Comparison of ENCODE assay signal across 1 mouse cellular context in the genomic region with DNA sequence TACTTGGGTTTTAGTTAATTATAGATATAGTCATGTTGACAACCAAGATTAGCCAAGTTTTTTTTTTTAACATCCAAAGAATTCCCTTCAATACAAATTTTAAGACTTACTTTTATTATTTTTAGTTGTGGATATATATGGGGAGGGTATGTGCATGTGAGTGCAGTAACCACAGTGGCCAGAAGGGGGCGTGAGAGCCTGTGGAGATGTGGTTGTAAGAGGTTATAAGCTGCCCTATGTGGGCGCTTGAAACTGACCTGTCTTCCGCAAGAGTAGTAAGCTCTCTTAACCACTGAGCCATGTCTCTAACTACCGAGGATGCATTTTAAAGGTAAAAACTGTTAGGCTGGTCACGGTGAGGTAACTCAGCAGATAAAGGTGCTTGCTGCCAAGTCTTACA.
TF ChIP-seq lines count a peak whose summit lies in the region.

No protein-coding gene starts in this region.

TF ChIP-seq in MEL, 35 proteins besides CTCF, POLR2A, EP300 and RAD21 (continued from another document):
- TF ChIP-seq MYC (IDR thresholded peaks at IDR 0.05; ENCODE audit: low read depth, low read length) (no peak), TCF12 (IDR thresholded peaks at IDR 0.05; ENCODE audit: low read depth, low read length) (no peak), JUND (IDR thresholded peaks at IDR 0.05; ENCODE audit: low read depth, low read length) (no peak), GATA1 (IDR thresholded peaks at IDR 0.05; ENCODE audit: low read depth, low read length) (no peak), POLR2AphosphoS2 (IDR thresholded peaks at IDR 0.05; ENCODE audit: low read length) (no peak), MAFK (IDR thresholded peaks at IDR 0.05; ENCODE audit: borderline replicate concordance, low read depth, low read length) (no peak), MEF2A (IDR thresholded peaks at IDR 0.05; ENCODE audit: extremely low read depth, insufficient replicate concordance, low read depth, low read length, poor library complexity, severe bottlenecking) (no peak), MAX (IDR thresholded peaks at IDR 0.05; ENCODE audit: low read length) (no peak), GABPA (IDR thresholded peaks at IDR 0.05; ENCODE audit: low read depth, low read length) (no peak), ETS1 (IDR thresholded peaks at IDR 0.05; ENCODE audit: low read depth, low read length) (no peak), MXI1 (IDR thresholded peaks at IDR 0.05; ENCODE audit: low read depth, low read length) (no peak), SIN3A (IDR thresholded peaks at IDR 0.05; ENCODE audit: low read length) (no peak), RCOR1 (IDR thresholded peaks at IDR 0.05; ENCODE audit: low read depth, low read length) (no peak)
